Mouse (Mus musculus): ENCODE measurements around the gene Alox8.

DNA sequence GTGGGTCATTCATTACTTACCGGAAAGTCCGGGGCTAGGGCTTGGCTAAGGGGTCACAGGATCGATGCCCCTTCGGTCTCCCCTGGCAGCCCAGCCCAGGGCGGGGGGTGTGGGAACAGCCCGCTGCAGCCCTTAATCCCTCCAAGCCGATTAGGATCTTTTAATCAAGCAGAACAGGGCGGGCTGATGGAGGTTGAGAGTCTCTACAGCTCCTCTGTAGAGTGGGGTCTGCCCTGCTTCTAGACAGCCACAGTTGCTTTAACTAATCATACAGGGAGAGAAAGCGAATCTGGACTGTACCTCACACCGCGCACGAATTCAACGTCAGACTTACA is 39.2 kb upstream of the Alox8 start, which contains the start of gene Gucy2e:
- no peak for TF ChIP-seq GATA1 (IDR thresholded peaks at IDR 0.05; ENCODE audit: low read length)
- no peak for TF ChIP-seq TAL1 (IDR thresholded peaks at IDR 0.05; ENCODE audit: low read length)
